Mouse (Mus musculus) cerebellum, adult 11 months (tissue): ENCODE results near the gene Upk3b.

Experiments
- DNase-seq: peaks from one replicate; pipeline ENCODE4 v3.0.0; 2022

Gene Upk3b

DNA sequence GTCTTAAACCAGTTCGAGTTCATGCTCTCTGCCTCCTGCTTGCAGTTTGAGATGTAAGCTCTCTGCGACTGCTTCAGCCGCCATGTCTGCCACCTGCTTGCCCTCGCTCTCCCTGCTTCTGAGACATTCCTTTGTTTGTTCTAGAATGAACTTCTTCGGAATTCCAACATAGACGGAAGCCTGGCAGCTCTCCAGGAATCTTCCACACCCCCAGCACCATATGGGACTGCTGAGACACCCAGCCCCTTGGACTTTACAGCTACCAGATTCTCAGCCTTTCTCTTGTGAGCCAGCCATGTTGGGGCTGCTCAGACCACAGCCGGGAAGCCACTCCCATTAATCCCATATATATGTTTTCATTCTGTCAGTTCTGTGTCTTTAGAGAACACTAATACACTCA, 38.0 kb downstream of the Upk3b start:
- DNase-seq: no peak

DNA sequence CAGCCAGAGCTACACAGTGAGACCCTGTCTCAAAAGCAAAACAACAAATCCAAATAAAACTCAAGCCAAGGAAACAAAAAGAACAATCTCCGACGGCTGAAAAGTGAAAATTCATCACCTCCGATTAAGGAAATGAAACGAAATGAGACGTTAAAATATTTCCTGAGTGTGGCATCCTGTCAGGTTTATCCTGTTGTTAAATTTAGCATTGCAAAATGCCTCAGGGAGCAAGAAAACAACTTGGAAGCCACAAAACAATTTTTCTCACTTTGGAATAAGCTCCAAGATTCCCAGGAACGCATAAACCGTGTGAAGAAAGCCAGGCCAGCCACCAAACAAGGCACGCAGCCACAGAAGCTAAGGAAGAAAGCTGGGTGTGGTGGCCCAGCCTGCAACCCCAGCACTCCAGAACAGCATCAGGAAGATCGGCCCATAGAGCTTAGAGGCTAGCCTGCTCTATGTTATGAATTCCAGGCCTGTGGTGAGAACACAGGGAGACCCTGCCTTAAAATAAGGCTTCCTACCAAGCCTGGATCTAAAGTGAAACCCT, 38.8 kb downstream of the Upk3b start:
- DNase-seq: no peak

DNA sequence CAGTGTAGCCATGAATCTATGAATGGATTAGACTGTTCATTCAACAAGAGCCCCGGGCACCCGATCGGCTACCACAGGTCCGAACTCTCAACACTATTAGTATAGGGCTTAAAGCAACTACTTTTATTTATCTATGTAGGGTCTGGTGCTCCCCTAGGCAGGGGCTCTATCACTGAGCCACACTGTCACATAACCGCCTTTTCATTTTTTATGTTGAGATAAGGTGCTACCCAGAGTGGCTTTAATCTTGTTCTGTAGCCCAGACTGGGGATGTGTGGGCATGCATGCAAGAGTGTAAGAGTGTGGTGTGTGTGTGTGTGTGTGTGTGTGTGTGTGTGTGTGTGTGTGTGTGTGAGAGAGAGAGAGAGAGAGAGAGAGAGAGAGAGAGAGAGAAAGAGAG, 39.8 kb downstream of the Upk3b start:
- DNase-seq: no peak

DNA sequence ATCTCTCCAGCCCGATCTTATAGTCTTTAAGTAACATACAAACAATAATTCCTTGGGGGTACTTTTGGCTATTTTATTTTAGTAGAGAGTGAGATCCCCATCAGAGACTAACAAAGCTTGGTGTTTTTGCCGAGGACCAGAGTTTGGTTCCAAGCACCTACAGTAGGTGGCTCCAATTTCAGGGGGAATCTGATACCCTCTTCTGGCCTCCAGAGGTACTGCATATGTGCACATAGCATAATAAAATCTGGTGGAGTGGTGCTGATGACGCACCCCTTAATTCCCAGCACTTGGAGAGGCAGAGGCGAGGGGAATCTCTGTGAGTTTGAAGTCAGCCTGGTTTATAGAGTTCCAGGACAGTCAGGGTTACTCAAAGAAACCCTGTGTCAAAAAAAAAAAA, 44.0 kb downstream of the Upk3b start:
- DNase-seq: no peak

DNA sequence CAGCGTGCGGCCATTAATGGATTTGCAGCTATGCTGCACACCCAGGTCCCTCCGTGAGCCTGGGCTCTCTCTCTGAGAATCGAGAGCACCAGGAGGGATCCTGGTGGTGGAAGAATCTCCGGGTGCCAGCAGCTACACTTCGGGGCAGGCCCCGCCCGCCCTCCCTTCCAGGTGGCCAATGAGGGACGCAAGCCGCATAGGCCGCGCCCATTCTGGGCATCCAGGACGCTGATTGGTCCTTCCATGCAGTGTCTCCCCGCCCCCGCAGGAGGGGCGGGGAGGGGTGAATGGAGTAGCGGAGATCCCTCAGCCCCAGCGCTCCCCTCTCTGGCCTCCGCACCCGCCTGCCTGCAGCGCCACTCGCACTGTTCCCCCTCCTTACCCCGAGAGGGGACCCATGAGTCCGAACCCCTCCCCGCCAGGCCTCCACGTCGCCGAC, 45.4 kb downstream of the Upk3b start, which contains the start of gene Rasa4:
TSS of gene Rasa4 (plus strand) at position 248 of the 439 bp plus-strand sequence.
- DNase-seq: peak; percentile 93

DNA sequence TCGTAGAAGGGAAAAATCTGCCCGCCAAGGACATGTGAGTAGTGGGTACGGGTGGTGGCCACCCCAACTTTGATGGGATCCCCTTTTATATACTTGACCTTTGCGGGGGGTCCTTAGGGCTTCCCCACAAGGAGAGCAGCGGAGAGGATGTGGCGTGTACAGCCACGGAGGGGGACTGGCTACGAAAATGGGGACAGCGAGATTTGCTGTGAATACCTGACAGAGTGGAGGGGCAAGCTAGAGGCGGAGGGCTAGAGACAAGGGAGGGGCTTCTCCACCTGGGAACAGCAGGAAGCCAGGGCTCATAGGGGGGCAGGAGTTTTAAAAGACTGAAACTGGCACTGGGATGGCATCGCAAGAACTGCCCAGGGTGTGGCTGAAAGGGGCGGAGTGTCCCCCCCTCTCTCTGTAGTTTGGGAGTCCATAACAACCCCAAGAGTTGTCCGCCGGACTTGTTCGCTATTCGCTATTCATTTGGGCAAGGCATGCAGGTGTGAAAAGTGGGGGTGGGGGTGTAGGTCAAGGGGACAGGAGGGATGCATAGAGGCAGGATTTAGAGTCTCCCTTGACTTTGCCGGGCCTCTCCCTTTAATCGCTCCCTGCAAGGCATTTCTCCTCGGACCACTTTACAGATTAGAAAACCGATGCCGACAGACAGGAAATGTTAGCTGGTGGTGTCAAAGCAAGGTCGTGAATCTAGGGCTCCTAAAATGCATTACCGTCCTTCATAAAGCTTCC, 46.0 kb downstream of the Upk3b start:
- DNase-seq: no peak

DNA sequence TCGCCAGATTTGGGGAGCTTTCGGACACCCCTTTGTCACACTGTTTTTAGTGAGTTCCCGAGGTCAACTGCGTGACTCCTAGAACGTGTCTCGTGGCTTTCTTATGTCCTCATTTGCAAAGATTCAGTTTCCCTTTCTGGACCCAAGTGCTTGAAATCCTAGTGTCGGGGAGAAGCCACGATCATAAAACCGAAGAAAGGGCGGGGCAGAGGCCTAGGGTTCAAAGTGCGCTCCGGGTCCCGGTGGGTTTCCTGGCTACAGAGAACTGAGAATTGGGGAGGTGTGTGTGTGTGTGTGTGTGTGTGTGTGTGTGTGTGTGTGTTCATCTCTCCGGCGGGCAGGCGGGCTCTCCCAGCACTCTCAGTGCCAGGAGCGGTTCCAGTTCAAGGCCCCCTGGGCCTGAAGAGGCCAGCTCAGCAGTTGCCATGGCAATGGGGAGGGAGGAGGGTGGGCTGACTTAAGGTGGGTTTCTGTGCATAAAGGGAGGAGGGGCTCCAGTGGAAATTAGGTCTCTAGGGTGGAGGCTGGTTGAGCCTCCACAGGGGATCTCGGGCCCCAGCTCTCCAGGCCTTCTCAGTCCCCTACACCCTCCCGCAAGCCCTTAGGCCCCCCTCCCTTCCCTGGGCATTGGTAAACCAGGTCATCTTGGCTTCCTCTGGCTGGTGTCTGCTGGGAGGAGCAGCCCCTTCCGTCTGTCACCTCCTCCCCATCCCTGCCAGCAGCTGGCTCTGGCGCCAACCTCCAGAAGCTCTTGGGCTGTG, 46.8 kb downstream of the Upk3b start:
- peak; percentile 57 for DNase-seq

DNA sequence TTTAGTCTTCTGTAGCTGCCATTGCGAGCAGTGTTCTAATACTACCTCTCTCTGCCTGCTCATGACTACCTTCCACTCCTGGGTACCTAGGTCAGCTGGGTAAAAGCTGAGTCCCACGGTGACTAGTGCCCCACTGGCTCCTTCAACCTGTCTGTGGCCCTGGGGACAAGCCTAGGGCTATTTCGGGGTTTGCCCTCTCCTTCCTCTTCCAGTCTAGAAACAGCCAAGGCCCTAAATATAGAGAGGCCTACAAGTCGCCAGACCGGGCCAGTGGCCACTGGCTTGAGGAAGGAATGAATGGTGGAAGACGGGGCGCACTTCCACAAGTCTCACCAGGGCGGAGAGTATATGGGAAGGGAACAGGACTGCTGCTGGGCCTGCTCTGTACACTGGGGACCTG, 48.0 kb downstream of the Upk3b start:
- DNase-seq: no peak

DNA sequence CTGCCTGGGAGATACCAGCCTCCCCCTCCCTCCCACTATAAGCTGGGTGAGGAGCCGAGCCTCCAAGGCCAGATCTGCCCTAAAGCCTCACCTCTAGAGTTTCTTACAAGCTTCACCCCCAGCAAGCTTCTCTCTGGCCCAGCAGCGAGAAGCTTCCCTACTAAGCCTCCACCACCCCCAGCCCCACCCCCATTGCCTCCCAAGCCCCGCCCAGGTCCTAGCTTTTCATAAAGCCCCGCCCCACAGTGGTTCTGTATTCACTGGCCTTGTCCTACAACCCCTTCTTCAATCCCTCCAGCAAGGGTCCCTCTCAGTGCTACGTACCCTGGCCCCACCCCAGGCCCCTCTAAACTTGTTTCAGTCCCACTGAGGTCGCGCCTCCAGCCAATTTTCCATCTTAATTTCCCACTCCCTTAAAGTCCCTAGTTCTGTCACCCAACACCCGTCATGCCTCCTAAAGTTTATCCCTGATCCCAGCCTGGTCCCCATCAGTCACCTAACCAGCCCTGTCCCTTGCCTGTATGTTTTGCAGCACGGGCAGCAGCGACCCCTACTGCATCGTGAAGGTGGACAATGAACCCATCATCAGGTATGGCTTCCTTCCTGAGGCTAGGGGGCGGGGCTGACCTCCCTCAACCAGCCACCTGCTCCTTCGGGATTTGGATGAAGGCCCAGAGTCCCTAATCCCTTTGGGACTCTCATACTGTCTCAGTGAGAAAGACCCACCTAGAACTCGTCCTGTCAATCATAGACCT, 50.7 kb downstream of the Upk3b start:
- DNase-seq: no peak

DNA sequence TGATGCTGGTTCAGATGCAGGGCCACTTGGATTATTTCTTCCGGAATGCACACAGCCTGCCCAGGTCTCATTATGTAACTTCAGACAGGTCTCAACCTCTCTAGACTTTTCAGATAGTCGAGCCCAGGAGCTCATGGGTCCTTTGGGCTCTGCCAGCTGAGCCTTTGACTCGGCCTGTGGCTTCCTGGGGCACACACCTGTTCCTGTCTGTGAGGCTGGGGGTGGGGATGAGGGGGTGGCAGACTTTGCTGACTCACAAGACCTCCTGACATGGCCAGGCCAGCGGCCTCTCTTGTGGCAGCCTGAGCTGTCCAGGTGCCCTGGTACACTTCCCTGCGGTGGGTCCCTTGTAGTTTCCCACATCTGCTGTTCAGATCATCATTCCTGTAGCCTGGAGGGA, 53.6 kb downstream of the Upk3b start:
- DNase-seq: no peak

DNA sequence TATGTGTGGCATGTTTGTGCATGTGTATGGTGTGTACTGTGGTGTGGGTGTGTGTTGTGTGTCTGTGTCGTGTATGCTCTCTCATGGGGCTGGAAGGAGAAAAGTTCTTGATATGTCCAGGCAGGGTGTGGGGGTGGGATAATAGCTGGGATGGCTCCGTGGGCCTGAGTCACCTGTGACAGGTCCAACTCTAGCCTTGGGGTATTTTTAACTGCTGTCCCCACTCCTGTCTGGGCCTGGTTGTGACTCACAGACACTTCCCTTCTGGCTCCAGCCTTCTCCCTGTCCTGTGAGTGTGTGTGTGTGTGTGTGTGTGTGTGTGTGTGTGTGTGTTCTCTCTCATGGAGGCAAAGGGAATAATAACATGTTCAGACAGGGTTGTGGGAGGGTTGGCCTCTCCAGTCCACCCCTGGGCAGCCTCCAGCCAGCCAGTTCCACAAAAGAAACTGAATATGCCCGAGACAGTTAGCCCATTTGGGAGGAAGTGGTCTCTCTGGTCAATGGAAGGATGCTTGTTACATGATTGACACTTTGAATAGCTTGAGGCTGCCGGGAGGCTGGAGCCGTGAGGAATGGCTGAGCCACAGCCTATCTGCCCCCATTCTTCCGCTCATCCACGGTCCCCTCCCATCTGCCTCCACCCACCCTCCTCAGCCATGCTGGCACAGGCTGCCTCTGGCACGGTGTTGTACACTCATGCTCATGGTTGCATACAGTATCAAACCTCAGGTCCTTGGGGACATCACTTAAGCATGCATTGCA, 56.1 kb downstream of the Upk3b start:
- no peak for DNase-seq

DNA sequence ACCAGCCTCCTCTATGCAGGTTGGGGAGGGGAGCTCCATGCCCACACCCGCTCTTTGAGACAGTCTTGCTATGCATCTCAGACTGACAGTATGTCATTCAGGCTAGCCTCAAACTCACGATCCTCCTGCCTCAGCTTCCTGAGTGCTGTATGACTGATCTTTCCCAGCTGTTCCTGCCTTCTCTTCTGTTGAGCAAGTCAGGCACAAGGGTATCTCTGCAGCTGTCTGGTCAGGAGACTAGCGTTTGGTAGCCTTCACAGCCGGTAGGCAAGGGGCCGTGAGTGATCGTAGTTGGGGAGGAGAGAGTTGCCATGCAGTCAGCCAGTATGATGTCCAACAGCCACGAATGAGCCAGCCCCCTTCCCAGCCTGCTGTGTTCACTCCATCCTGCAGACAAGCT, 56.8 kb downstream of the Upk3b start:
- DNase-seq: no peak
